Mouse (Mus musculus) B cell, adult 2 months (primary cell): Measurements from ENCODE around the gene Eprs.
"Not testable (repeated sequence)": the region's sequence is repeated elsewhere in the genome, so short reads cannot be mapped to it uniquely, and the experiment has no call there.

Experiments used
- DNase-seq, 2 experiments: peaks; one replicate each; pipeline ENCODE4 v3.0.0; 2022

Eprs gene

DNA sequence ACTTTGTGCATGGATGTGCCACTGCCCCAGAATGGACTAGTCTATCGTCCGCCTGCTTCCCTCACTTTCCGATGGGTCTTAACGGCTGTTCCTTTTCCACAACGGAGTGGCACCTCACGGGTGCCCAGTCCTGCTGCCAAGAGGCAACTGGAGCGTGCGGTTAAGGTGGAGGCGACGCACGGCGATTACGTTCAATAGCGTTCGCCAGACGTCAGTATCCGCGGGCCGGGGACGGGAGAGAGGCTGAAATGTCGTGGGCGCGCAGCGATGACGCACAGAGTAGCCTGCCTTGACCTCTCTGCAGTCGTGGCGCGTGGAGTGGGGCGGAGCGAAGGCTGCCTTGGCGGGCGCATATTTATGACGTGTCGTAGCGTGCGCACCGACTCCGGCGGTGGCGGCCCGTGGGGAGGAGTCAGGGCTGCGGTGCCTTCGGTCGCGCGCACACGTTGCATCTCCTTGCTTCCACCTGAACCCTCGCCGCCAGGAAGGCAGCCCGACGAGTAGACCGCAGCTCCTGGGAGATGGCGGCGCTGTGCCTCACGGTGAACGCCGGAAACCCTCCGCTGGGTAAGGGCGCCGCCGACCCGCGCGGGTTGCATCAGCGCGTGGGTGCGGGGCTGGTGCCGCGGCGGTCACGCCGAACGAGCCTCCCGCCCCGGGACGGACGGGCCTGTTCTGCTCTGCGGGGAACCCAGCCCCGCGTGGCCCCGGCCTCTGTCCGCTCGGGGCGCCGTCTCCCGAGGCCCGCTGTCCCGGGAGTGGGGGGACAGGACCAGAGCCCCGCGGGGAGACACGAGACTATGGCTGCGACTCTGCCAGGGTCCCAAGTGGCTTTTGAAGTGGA is at the start of gene Eprs:
TSS of gene Eprs (plus strand) at position 368 of the 844 bp plus-strand sequence.
- DNase-seq = peak; percentile 99

DNA sequence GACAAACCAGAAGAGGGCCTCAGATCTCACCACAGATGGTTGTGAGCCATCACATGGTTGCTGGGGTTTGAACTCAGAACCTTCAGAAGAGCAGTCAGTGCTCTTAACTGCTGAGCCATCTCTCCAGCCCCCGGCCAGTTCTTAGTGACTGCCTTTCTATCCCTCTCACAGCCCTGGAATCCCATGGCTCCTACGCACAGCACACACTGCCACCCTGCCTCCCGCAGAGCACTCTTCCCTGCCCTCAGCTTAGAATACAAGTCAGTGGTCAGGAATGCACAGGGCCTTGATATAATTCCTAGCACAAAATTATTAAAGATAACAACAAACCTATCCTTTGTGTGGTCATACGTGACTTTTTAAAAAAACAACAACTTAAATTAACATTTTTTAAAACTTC is 48.3 kb upstream of the Eprs start:
- no peak for DNase-seq

DNA sequence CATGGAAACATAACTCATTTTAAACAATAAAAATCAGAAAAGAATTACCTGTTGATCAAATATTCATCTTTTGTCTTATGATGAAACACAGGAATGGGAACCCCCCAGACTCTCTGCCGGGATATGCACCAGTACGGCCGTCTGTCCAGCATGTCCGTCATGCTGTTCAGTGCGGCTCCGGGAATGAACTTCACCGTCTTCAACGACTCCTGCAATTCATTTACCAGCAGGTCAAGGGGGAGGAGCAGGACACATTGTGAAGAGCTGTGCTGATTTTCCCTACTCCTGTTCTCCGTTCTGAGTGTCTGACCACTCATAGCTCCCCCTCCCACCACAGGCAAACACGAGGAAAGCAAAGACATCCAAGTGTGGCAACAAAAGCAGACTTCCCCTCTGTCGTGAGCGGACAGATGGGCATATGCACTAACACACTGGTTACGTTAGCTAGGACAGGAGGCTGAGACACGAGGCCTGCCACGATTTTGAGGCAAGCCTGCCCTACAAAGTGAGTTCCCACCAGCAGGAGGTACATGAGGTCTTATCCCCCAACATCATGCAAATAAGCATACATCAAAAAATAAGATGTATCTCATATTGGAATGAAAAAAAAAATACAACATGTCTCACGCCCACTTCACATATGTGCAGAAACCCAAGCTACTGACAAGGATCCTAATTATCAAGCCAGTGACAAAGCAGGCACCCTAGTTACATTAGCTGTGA is 46.8 kb upstream of the Eprs start:
- no peak for DNase-seq

DNA sequence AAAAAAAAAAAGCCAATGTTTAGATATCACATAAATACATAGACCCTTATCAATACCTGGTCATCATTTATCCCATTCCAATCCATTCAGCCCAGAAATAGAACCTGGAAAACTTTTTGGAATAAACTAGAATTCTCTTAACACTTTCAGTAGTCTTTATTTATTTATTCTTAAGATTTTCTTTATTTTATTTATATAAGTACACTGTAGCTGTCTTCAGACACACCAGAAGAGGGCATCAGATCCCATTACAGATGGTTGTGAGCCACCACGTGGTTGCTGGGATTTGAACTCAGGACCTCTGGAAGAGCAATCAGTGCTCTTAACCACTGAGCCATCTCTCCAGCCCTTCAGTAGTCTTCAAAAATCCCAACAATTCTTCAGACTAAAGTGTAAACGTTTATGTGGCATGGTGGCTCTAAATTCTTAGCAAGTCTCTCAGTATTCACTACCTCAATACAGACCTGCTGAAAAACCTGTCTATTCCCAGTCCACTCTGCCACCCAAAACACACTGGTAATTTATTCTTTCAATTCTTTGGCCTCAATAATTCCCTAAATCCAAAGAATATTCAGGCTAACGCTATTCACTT is 35.0 kb upstream of the Eprs start:
- DNase-seq = not testable (repeated sequence)

DNA sequence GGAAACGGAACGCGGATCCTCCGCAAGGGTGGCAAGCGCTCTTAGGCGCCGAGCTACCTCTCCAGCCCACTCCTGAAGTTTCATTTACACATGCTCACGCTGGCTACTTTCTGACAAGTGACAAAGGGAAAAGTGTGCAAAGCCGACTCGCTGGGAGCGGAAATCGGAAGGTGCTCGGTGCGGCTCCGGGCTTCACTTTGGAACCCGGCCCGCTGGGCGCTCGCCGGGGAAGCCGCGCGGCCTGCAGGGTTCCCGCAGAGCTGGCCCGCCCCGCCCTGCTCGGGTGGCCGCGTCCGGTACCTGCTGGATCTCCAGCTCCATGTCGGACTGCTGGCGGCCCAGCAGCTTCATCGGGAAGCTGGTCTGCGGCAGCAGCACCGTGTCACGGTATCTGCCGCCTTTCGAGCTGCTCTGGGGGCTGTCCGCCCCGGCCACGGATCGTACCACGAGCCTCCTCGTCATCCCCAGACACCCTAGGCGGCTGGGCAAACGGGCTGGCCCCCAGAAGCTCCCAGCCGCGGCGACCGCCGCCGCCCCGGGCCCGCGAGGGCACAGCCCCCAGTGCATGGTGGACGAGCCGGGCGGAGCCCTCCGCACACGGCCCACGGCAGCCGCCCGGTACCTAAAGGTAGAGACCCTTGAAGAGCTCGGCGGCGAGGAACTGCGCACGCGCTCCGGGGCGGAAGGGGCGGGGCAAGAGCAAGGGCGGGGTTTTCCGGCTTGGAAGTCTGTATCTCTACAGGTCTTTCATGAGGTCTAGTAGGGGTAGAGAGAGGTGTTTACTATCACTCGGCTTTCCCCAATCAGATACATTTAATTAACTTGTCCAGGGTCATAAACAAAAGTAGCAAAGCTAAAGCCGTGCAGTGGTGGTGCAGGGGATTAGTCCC is 33.9 kb upstream of the Eprs start, which contains the start of gene Iars2:
TSS of gene Iars2 (minus strand) at position 676 of the 890 bp plus-strand sequence.
- peak; percentile 96 for DNase-seq

DNA sequence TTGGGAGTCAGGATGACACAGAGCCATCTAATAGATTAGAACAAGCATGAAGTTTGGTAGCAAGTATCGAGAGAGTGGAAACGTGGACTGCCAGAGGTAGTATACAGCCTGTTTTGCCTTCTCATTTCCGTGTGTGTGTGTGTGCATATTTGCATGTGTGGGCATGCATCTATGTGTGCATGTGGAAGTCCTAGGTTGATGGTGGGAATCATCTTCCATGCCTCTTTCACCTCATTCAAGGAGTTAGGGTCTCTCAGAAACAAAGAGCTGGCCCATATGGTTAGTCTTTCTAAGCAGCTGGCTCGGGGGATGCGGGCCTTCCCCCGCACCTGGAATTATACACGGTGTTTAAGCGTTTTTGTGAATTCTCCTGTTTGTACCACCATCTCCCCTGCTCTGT is 33.0 kb upstream of the Eprs start:
- DNase-seq = no peak

DNA sequence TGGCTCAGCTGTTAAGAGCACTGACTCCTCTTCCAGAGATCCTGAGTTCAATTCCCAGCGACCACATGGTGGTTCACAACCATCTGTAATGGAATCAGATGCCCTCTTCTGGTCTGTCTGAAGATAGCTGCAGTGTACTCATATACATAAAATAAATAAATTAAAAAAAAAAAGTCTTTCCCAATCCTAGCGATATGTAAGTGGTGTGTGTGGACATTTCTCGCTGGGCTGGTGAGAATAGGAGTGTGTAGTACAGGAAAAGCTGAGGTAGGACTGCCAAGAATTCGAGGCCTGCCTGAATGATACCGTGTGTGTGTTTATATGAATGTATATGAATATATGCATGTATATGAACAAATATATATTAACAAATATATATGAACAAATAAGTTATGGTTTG is 31.5 kb upstream of the Eprs start:
- no peak for DNase-seq

DNA sequence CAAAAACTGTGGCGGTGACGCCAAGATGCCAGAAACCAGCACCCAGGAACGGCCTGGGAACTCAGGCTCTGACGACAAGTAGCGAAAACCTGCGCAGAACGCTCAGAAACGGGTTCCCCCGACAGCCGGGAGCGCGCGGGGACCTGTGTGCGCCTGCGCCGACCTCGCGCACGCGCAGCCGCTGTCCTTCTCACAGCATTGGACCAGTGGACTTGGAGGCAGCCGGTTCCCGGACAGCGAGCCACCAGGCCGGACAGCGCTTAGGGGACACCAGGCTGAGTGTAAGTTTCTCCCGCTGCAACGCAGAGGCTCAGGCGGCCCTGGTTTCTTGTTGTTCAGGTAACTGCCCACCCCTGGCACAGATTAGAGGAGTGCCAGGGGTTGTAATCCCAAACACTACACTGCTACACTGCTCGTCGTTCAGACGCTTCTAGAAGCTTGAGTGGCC is 30.8 kb upstream of the Eprs start, which contains the start of gene Bpnt1:
TSS of gene Bpnt1 (plus strand) at position 167 of the 448 bp plus-strand sequence.
- DNase-seq = peak; percentile 81 to 83

DNA sequence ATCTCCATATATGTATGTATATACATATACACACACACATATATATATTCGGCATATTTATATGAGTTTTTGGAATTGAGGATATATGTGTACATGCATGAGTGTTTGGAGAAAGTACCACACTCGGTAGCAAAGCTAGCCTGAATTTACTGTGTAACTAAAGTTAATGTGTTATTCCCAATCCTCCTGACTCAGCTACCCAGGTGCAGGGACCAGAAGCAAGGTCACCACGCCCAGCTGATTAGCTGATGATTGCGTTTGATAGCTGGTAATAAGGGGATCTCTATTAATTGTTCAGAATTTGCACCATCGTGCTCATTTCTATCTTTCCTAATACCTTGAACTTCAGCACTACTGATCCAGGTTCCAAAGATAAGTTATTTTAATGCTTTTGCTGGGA is 29.2 kb upstream of the Eprs start:
- DNase-seq = no peak

DNA sequence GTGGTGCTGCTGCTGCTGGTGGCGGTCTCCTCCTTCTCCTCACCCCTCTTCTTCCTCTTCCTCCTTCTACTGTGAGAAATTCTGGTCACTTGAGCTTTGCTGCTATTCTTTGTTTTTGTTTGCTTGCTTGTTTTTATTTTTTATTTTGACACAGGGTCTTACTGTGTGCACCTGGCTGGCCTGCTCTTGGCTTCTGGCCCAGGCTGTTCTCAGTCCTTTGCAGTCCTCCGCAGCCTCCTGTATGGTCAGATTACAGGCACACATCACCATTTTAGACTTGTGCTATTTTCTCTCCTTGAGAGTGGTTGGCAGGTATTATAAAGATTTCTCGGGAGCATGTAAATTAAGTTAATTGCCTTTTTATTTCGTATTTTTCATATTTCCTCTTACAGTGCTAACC is 28.7 kb upstream of the Eprs start:
- DNase-seq = no peak

DNA sequence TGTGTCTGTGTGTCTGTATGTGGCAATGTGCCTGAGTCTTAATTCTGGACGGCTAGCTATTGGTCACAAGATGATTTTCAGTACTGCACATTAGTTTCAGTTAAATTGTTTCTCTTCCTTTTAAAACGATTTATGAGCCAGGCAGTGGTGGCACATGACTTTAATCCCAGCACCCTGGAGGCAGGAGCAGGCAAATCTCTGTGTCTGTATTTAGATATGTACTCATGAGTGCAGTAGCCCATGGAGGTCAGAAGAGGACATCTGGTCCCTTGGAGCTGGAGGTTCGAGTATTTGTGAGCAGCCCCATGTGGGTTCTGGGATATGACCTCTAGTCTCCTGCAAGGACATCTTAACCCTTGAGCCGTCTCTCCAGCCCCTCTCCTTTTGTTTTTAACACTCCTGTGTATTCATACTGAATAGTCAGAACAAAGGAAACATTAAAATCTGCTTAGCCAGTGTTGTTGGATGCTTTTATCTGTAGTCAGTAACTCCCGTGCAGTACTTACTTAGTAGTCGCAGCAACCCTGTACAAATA is 27.5 kb upstream of the Eprs start:
- no peak for DNase-seq

DNA sequence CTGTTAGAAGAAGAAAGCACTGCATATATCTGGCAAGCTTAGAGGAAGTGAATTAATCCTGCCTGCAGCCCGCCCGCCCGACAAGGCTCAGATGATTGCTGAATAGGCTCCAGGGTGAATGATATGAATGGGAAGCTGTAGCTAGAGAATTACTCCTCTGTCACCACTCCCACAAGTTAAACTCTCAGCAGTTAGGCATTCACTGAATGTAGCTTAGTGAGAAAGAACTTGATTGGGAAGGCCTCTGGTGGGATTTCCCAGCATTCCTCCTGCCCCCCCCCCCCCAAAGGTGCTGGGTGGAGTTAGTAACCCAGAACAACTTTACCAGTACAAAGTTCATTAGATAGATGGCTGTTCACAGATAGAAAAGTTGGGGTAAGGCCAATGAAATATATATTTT is 26.3 kb upstream of the Eprs start:
- DNase-seq = no peak

DNA sequence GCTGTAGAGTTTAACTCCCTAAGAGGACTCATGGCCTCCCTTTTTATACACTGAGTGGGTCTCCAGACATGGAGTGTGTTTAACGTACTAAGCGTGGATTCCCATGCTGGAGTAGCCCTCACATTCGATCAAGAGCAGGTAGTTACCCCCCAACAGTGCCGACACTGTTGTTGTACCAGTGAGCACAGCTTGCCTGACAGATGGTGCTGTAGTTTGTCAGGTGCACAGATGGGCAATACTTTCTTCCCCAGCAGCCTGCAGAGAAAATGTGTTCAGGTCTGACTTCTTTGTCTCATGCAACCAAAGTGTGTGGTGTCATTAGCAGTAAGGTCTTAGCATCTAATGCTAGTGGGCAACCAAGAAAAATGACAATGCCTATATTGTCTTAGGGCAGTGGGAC is 20.4 kb upstream of the Eprs start:
- no peak for DNase-seq

DNA sequence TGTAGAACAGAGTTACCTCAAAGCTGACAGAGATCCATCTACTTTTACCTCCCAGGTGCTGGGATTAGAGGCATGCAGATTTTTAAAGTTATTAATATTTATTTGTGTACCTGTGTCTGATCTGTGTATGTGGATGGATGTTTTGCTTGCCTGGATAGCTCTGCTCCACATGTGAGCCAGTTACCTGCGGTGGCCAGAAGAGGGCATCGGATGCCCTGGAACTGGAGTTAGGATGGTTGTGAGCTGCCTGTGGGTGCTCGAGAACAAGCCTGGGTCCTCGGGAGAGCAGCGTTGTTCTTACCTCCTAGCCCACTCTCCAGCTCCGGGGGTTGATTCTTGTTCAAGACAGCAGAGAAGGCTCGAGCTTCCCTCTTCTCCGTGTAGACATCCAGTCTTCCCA is 19.4 kb upstream of the Eprs start:
- DNase-seq = no peak

DNA sequence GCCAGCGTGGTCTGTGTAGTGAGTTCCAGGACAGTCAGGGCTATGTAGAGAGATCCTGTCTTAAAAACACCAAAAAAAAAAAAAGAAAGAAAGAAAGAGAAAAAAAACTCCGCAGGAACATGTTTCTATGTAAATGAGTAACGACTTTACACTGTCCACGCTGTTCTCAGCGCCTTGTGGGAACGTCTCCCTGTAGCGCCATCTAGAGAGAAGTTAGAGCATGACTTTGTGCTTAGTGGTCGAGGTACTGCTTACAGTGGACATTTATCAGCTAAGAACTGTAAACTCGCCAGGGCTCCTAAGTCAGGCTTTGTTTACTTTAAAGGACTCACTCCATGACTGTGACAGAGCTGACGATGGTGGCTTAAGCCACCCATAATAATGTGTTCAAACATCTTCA is 16.7 kb upstream of the Eprs start:
- DNase-seq = no peak

DNA sequence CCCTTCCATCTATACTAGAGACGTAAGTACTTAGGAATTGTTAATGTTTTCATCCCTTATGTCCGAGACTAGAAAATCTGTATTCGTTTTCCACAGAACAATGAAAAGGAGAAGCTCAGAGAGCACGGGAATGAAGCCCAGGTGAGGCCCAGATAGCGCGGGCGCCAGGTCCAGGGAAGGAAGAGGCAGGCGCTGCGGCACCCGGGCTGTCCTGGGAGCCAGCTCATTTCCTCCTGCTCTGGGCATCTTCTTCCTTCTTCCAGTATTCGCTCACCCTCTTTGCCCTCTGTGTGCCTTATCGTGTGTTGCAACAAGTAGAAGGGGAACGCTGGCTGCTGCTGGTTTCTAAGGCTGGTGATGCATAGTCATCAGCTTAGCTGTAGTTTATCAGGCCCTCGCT is 13.1 kb upstream of the Eprs start:
- no peak for DNase-seq

DNA sequence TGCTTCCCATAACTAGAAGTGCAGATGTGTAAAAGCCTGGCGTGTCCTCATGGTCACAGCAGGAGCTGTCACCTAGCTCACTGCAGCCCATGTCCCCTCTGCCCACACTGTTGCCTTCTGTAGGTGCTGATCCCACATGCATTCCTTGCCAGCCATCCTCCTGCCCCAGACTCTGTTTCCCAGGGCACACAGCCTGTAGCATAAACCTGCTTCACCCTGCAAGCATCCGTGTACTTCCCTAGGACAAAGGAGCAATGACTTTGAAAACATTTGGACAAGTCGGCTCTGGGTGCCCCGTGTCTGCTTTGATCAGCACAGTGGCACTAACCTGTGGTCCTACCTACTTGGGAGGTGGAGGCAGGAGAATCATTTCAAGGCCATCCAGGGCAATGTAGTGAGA is 12.2 kb upstream of the Eprs start:
- no peak for DNase-seq

DNA sequence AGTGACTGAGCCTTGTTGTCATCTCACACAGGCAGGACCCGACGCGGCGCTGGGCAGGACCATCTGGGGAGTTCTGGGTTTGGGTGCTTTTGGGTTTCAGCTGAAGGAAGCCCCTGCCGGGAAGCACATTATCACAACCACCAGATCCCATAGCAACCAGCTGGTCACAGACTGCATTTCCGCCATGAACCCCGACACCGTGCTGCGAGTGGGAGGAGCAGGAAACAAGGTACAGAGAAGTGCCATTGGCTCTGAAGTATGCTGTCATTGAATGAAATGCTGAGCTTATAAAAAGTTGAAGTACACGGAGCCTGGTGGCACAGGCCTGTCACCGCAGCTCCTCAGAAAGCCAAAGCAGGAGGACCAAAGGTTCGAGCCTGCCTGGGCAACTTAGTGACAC is 10.7 kb upstream of the Eprs start:
- no peak for DNase-seq

DNA sequence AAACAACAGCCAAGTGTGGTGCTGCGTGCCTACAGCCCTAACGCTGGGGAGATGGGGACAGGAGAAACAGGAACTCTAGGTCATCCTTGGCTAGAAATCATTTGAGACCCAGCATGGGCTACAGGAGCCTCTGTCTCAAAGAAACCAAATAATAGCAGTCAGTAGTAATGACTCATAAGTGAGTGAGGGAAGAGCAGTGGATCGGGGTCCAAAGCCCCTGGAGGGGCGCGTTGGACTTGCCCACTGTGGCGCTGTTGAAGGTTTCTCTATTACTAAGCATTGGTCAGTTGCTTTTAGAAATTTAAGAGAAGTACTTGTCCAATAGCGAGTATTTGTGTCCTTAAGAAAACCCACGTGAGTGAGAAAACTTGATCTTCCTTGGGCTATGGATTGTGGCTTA is 9.5 kb upstream of the Eprs start:
- no peak for DNase-seq

DNA sequence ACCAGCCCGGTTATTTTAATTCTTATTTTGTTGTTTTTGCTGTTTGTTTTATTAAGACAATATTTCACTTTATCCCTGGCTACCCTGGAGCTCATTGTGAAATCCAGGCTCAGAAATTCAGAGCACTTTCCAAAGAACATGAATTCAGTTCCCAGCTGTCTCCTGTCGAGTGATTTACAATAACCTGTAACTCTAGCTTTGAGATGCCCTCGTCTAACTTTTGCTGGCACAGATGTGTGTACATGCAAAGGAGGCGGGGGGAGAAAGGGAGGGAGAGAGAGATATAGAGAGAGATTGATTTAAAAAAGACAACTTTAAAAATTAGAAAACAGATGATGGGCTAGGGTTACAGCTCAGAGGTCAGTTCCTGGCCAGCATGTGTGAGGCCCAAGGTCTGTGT is 8.1 kb upstream of the Eprs start:
- no peak for DNase-seq

DNA sequence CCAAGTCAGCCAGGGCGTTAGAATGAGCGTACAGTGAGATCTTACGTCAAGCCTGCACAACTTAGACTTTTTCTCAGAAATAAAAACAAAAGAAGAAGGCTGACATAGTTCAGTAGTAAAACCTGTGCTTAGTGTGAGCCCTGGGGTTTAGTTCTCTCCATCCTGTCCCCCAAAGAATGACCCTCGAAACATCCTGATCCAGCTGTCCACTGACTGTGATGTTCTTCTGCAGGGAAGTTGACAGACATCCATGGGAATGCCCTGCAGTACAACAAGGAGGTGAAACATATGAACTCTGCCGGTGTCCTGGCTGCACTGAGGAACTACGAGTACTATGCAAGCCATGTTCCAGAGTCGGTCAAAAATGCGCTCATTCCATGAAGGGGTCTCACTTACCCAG is 6.6 kb upstream of the Eprs start:
- no peak for DNase-seq

DNA sequence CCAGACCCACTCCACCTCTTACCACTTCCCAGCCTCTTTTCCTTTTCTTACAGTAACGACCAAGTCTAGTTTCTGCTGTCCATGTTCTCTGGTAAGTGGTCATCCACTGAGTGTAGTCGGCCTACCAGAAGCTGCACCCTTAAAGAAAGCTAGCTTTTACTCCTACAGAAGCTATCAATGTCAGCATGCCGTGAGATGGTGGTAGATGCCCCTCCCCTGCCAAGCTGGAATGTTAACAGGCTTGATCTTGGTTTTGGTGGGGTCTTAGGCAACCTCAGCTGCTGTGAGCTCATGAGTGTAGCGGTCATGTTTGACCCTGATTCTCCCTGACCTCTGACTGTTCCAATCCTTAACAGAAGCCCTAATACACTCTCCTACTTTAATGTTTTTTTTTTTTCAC is 4.6 kb upstream of the Eprs start:
- no peak for DNase-seq
